Mouse (Mus musculus) stomach, embryonic 15.5 days (tissue): Measurements from ENCODE around the gene Ckmt1. TPM values are rescaled to one million over a fixed set of nuclear protein-coding genes. Genes with fewer than 3 reads are reported as not detected.
A peak's percentile ranks its signal among the peaks of the same experiment; 100 is the strongest.
"Not testable (repeated sequence)": the region's sequence is repeated elsewhere in the genome, so short reads cannot be mapped to it uniquely, and the experiment has no call there.

ENCODE experiments used
- ATAC-seq: fragments of 200-750 bp; cut with Nextera tagmentation; 2 replicates; pipeline ENCODE4 v1.8.0; 2017; ENCODE audit warnings: low read depth, moderate number of reproducible peaks, moderate TSS enrichment; ENCODE audit not compliant: insufficient read depth, low FRiP score
- H3K27ac ChIP-seq: fragments of 300-500 bp; sonication (generic); 2 replicates; pipeline ENCODE4 v1.5.1; 2015; ENCODE audit warnings: mild to moderate bottlenecking, inconsistent platforms
- H3K27me3 ChIP-seq: fragments of 300-500 bp; sonication (generic); replicated peaks from 2 replicates; pipeline ENCODE4 v1.6.1; 2015; ENCODE audit warnings: inconsistent platforms
- H3K36me3 ChIP-seq: fragments of 300-500 bp; sonication (generic); 2 replicates; pipeline ENCODE4 v1.6.1; 2015; ENCODE audit warnings: inconsistent platforms
- H3K4me1 ChIP-seq: fragments of 300-500 bp; sonication (generic); 2 replicates; pipeline ENCODE4 v1.6.1; 2015; ENCODE audit warnings: inconsistent platforms
- H3K4me2 ChIP-seq: fragments of 300-500 bp; sonication (generic); 2 replicates; pipeline ENCODE4 v1.6.1; 2015; ENCODE audit warnings: mild to moderate bottlenecking, inconsistent platforms
- H3K4me3 ChIP-seq: fragments of 300-500 bp; sonication (generic); replicated peaks from 2 replicates; pipeline ENCODE4 v1.5.1; 2015; ENCODE audit warnings: inconsistent platforms
- H3K9ac ChIP-seq: fragments of 300-500 bp; sonication (generic); 2 replicates; pipeline ENCODE4 v1.6.1; 2015; ENCODE audit warnings: inconsistent platforms
- H3K9me3 ChIP-seq: fragments of 300-500 bp; sonication (generic); 2 replicates; pipeline ENCODE4 v1.6.1; 2016; ENCODE audit warnings: inconsistent platforms
- WGBS: fragments of 180-500 bp; shearing (Covaris S2); methylation state at CpG from one replicate; pipeline ENCODE4 v1.1.7; 2015; 5-methylcytosine and 5-hydroxymethylcytosine counted together
- polyA plus RNA-seq: library from polyadenylated mRNA; unstranded; fragments of >200 nt; fragmentation: Nextera tagmentation; extraction: Ambion mirVana; gene quantifications from 2 replicates; pipeline ENCODE4 v1.2.1, GENCODE M21; 2015

Gene Ckmt1
- polyA plus RNA-seq, 1 experiment from 2014 or later: 165 TPM

DNA sequence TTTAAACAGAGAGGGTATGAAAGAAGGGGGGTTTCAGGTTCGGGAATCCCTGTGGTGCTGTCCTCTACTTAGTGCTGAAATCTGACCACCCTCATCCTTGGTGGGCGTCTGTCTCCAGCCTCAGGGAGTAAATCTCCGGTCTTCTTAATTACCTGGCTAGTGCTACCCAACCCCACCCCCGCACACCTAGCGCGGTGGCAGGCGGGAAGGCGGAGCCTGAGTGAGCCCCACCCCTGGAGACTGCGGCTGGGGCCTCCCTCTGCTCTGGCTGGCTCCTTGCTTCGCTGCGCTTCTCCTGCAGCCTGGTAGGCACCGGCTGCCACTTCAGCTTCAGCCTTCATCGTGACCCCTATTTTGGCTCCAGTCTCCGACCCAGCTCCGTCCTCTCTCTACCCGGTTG, 867 bp downstream of the Ckmt1 start:
- peaks cover 8% of the 10 kb centered on the region; the same call in 1 of the 2 replicates for H3K27me3 ChIP-seq

DNA sequence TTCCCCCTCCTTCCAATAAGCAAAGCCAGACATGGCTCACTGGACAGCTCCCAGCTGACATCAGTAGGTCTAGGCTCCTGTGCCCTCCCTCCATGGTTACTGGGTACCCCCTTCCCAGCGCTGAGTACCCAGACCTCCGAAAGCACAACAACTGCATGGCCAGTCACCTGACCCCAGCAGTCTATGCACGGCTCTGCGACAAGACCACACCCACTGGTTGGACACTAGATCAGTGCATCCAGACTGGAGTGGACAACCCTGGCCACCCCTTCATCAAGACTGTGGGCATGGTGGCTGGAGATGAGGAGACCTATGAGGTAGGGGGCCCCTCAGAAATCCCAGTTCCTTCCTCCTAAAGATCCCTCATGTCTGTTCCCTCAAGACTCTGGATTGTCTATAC, 1.9 kb downstream of the Ckmt1 start:
- H3K4me2 ChIP-seq: no peak overlapping the region
- H3K9me3 ChIP-seq: no peaks in the 10 kb centered on the region
- no peak overlapping the region for H3K27ac ChIP-seq
- H3K4me3 ChIP-seq: no peak overlapping the region
- no peaks in the 10 kb centered on the region for H3K36me3 ChIP-seq
- ATAC-seq: no peak
- H3K27me3 ChIP-seq: peaks cover 8% of the 10 kb centered on the region; the same call in 1 of the 2 replicates
- no peak overlapping the region for H3K9ac ChIP-seq
- 53% methylated on average over 4 of the region's 4 CpGs for WGBS
- peaks cover 14% of the 10 kb centered on the region; the same call in 1 of the 2 replicates for H3K4me1 ChIP-seq

More for the DNA sequence above, 867 bp downstream of the Ckmt1 start:
- H3K36me3 ChIP-seq: no peaks in the 10 kb centered on the region
- no peaks in the 10 kb centered on the region for H3K9me3 ChIP-seq
- peak overlapping the region; percentile 34 for H3K4me3 ChIP-seq
- WGBS: 2% methylated on average over 16 of the region's 16 CpGs
- peaks cover 20% of the 10 kb centered on the region; the same call in 1 of the 2 replicates for H3K4me1 ChIP-seq
- peak; percentile 65; the same call in 1 of the 2 replicates for ATAC-seq
- peak overlapping the region; percentile 75 for H3K27ac ChIP-seq
- H3K4me2 ChIP-seq: peak overlapping the region; percentile 54
- no peak overlapping the region for H3K9ac ChIP-seq

DNA sequence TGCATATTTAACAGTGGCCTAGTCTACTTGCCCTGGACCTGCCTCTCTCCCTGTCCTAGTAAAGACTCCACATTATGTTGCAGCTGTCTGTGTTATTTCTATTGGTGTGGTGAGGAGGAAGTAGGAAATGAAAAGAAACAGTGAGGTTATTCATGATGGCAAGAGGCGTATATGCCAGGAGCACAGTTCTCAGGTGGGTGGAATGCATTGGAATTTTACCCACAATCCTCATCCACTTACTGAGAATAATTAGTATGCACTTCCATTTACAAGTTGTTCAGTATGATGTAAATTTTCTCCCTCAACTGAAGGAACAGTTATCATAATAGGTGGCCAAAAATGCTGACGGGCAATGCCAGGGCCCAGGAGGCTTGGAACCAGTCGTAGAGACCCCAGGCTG, 6.1 kb downstream of the Ckmt1 start:
- no peak overlapping the region for H3K4me3 ChIP-seq
- WGBS: 73% methylated on average over 3 of the region's 3 CpGs
- no peaks in the 10 kb centered on the region for H3K36me3 ChIP-seq
- no peak overlapping the region for H3K4me2 ChIP-seq
- peaks cover 8% of the 10 kb centered on the region; the same call in 1 of the 2 replicates for H3K27me3 ChIP-seq
- no peak overlapping the region for H3K9ac ChIP-seq
- ATAC-seq: no peak
- 0 out of 2 replicates have a peak, but pooled peaks cover 2% of the 10 kb centered on the region for H3K4me1 ChIP-seq
- no peaks in the 10 kb centered on the region for H3K9me3 ChIP-seq
- H3K27ac ChIP-seq: no peak overlapping the region

DNA sequence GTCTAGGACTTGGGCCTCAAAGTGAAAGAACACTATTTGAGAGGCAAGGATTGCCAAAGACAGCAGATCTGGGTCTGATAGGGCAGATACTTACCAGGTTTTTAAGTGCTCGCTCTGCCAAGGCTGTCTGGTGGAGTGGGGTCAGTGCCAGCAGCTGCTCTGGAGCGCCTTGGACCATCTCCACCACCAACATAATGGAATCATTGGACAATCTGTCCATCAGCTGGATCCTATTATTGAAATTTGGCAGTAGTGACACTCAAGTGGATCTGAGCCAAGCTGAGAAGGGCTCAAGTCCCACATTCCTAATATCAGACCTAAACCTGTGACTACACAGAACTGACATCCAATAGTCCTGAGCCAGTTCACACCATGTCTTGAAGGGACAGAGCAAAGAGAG, 11.3 kb downstream of the Ckmt1 start:
- ATAC-seq: no peak
- H3K36me3 ChIP-seq: no peaks in the 10 kb centered on the region
- WGBS: 79% methylated on average over 2 of the region's 2 CpGs
- H3K27me3 ChIP-seq: no peaks in the 10 kb centered on the region
- H3K4me1 ChIP-seq: no peaks in the 10 kb centered on the region
- no peak overlapping the region for H3K27ac ChIP-seq
- H3K9me3 ChIP-seq: no peaks in the 10 kb centered on the region
- H3K9ac ChIP-seq: no peak overlapping the region
- no peak overlapping the region for H3K4me2 ChIP-seq
- H3K4me3 ChIP-seq: no peak overlapping the region

DNA sequence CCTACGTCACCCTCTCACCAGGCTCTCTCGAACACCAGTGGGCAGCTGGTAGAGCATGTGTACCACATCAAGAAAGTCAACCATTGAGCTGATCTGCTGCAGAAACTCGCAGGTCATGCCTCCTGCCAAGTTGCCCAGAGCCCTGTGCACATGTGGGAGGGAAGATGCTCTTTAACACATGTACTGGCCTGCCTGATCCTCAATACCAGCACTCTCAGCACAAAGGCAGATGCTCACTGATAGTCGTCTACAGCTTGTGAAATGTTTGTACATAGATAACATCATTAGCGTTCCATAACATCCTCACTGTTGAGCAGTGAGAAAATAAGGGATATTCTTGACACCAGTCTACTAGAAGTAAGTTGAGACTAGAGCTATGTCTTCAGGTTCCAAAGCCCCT, 13.4 kb downstream of the Ckmt1 start:
- Histone ChIP-seq H3K36me3 (no peaks in the 10 kb centered on the region), H3K27ac (no peak overlapping the region), H3K9me3 (no peaks in the 10 kb centered on the region), H3K4me3 (no peak overlapping the region), H3K9ac (no peak overlapping the region), H3K4me2 (no peak overlapping the region), H3K4me1 (no peaks in the 10 kb centered on the region), H3K27me3 (no peaks in the 10 kb centered on the region)
- 80% methylated on average over 5 of the region's 5 CpGs for WGBS
- no peak for ATAC-seq

DNA sequence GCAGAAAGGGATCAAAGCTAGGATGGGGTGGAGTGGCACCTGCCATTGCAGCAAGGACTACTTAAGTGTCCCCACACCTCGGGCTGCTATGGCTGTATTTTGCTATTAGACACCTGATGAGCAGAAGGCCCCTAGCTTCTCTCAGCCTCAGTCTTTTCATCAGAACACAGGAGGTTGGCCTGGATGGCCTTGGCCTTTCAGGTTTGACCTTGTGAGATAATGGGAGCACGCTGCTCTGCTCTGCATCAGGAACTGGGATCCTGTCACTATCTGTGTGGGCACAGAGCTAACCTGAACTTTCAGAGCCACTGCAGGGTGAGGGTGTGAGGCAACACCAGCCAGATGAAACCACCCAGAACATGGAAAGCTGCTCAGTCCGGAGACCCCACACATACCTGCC, 14.8 kb downstream of the Ckmt1 start:
- 77% methylated on average over 3 of the region's 3 CpGs for WGBS
- no peaks in the 10 kb centered on the region for H3K27me3 ChIP-seq
- H3K9me3 ChIP-seq: no peaks in the 10 kb centered on the region
- no peaks in the 10 kb centered on the region for H3K4me1 ChIP-seq
- no peak overlapping the region for H3K9ac ChIP-seq
- ATAC-seq: no peak
- H3K36me3 ChIP-seq: no peaks in the 10 kb centered on the region
- H3K4me2 ChIP-seq: no peak overlapping the region
- no peak overlapping the region for H3K4me3 ChIP-seq
- no peak overlapping the region for H3K27ac ChIP-seq

DNA sequence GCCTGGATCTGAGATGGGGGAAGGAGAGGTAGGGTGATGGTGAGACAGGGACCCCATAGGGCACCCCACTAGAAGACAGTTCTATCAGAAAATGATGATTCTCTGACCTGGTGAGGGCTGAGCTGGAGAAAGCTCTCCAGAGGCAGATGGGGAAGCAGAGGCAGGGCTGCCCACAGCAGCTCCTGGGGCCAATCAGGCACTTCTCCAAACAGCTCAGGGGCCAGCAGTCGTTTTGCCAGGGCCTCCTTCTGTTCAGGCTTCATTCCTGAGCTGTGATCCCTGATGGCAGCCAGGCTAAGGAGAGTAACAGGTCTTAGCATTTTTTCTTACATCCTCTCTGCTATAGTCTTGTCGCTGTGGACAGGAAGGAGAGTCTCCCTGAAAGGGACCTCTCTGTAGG, 17.3 kb downstream of the Ckmt1 start:
- Histone ChIP-seq H3K27ac (no peak overlapping the region), H3K4me2 (no peak overlapping the region), H3K36me3 (no peaks in the 10 kb centered on the region), H3K9ac (no peak overlapping the region), H3K4me3 (no peak overlapping the region), H3K9me3 (no peaks in the 10 kb centered on the region), H3K27me3 (no peaks in the 10 kb centered on the region), H3K4me1 (no peaks in the 10 kb centered on the region)
- 43% methylated on average over 2 of the region's 2 CpGs for WGBS
- ATAC-seq: no peak

DNA sequence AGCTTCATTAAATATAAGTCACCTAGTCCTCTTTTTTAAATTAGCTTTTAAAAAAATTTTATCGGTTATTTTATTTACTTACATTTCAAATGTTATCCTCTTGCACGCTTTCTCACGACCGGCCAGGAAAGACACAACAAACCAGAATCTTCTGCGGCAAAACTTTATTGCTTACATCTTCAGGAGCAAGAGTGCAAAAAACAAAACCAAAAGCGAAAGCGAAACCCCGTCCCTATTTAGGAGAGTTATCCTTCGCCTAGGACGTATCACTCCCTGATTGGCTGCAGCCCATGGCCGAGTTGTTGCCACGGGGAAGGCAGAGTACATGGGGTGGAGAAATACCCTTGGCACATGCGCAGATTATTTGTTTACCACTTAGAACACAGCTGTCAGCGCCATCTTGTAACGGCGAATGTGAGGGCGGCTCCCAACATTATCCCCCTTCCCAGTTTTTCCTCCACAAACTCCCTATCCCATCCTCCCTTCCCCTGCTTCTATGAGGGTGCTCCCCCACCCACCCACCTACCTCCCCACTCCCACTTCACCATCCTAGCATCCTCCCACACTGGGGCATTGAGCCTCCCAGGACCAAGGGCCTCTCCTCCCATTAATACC, 29.6 kb downstream of the Ckmt1 start, which contains the start of gene Strc:
Gene Strc, minus strand, starts transcription at position 208 of the 615 bp plus-strand sequence.
- 95% methylated on average over 17 of the region's 17 CpGs for WGBS

DNA sequence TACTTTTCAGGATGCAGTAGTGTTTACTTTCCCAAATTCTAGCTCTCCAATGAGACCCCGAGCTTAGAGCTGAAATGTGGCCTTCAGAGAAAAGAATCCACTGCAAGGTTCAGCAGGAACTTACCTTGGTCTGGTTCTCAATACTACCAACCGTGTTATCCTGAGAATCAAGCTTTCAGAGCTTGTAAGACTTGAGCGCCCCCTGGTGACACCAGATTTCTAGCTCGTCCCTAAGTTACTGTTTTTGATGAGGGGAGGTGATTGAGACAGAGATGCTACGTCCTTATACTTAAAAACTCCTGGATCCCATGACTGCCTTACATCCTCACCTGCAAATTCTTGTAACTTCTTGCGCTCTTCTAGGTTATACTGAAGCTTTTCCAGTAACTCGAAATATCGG, 39.1 kb downstream of the Ckmt1 start:
- H3K4me3 ChIP-seq: no peak overlapping the region
- H3K9ac ChIP-seq: no peak overlapping the region
- no peak overlapping the region for H3K4me2 ChIP-seq
- H3K36me3 ChIP-seq: no peaks in the 10 kb centered on the region
- ATAC-seq: no peak
- H3K9me3 ChIP-seq: no peaks in the 10 kb centered on the region
- WGBS: 11% methylated on average over 8 of the region's 8 CpGs
- H3K27me3 ChIP-seq: no peaks in the 10 kb centered on the region
- H3K27ac ChIP-seq: no peak overlapping the region
- H3K4me1 ChIP-seq: no peaks in the 10 kb centered on the region

More for the DNA sequence above, 29.6 kb downstream of the Ckmt1 start, which contains the start of gene Strc:
- not testable (repeated sequence) for H3K36me3 ChIP-seq, ATAC-seq, H3K4me1 ChIP-seq, H3K9ac ChIP-seq, H3K4me3 ChIP-seq, H3K27me3 ChIP-seq, H3K9me3 ChIP-seq, H3K4me2 ChIP-seq, H3K27ac ChIP-seq

DNA sequence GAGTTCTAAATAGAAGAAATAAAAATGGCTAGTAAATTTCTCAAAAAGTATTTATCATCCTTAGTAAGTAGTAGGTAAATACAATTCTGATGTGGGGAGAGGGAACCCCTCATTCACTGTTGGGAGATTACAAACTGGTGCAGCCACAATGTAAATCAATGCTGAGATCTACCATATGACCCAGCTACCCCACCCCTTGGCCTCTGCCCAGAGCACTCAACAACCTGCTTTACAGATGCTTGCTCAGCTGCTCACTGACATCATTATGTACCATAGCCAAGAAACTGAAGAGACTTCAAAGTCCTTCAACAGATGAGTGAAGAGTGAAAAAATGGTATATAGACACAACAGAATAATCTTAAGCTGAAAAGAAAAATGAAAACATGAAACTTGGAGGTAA, 45.8 kb downstream of the Ckmt1 start:
- Histone ChIP-seq H3K4me3 (no peak overlapping the region), H3K4me2 (no peak overlapping the region), H3K27me3 (no peaks in the 10 kb centered on the region), H3K4me1 (no peaks in the 10 kb centered on the region), H3K27ac (no peak overlapping the region), H3K9ac (no peak overlapping the region), H3K9me3 (no peaks in the 10 kb centered on the region), H3K36me3 (no peaks in the 10 kb centered on the region)
- no peak for ATAC-seq

DNA sequence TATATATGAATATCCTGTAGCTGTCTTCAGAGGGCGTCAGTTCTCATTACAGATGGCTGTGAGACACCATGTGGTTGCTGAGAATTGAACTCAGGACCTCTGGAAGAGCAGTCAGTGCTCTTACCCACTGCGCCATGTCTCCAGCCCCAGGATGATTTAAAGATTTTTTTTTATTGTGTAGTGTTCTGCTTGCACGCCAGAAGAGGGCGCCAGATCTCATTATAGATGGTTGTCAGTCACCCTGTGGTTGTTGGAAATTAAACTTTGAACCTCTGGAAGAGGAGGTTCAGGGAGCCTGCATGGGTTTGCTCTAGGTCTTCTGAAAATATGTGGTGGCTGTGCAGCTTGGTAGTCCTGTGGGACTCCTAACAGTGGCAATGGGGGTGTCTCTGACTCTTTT, 50.6 kb downstream of the Ckmt1 start:
- H3K36me3 ChIP-seq: no peaks in the 10 kb centered on the region
- 0 out of 2 replicates have a peak, but pooled peaks cover 3% of the 10 kb centered on the region for H3K4me1 ChIP-seq
- no peak overlapping the region for H3K9ac ChIP-seq
- no peak overlapping the region for H3K4me2 ChIP-seq
- no peak overlapping the region for H3K4me3 ChIP-seq
- no peak for ATAC-seq
- no peaks in the 10 kb centered on the region for H3K27me3 ChIP-seq
- H3K9me3 ChIP-seq: no peaks in the 10 kb centered on the region
- 37% methylated on average over 4 of the region's 4 CpGs for WGBS
- no peak overlapping the region for H3K27ac ChIP-seq

DNA sequence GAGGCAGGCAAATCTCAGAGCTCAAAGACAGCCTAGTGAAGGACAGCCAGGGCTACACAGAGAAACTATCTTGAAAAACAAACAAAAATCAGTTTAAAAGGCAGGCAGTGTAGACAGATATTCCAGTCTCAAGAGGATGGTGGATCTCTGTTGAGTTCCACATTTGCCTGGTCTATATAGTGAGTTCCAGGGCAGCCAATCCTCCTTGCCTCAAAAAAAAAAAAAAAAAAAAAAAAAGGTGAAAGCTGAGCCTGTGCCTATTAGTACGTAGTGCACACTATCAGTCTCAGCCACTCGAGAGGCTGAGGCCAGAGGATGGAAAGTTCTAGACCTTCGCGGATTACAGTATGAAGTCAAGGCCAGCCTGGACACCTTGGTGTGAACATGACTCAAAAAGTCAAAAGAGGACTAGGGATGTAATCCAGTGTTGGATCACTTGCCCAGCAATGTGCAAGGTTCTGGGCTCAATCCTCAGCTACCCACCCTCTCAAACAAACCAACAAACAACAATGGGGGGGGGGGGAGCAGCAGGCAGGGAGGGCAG, 55.4 kb downstream of the Ckmt1 start:
- peak overlapping the region; percentile 91 for H3K27ac ChIP-seq
- H3K9ac ChIP-seq: peak overlapping the region; percentile 32; the same call in 1 of the 2 replicates
- WGBS: 10% methylated on average over 4 of the region's 4 CpGs
- ATAC-seq: no peak
- peaks cover 14% of the 10 kb centered on the region; the same call in 1 of the 2 replicates for H3K4me1 ChIP-seq
- no peaks in the 10 kb centered on the region for H3K27me3 ChIP-seq
- H3K4me2 ChIP-seq: peak overlapping the region; percentile 65
- peak overlapping the region; percentile 67 for H3K4me3 ChIP-seq
- H3K36me3 ChIP-seq: peaks cover 3% of the 10 kb centered on the region; the same call in 1 of the 2 replicates
- H3K9me3 ChIP-seq: no peaks in the 10 kb centered on the region
